Mouse (Mus musculus) spleen, postnatal 36 days (tissue): ENCODE measurements at regions not wholly inside any gene's neighbourhood (a gene's known extent, or its start where the extent isn't known, plus 50 kb on each side); places are given as distances from the start of the nearest gene placed in this dataset.
A peak's percentile ranks its signal among the peaks of the same experiment; 100 is the strongest.

Source experiments
- DNase-seq, 2 experiments: peaks; one replicate each; pipeline ENCODE4 v3.0.0; 2022; ENCODE audit warnings: low spot score in 2 of 2, mixed read lengths in 1 of 2

GRCm38 (mm10) chr3:61467158-61467557, 101.4 kb upstream of the B430305J03Rik start:
- DNase-seq: peak; percentile 4 to 13

GRCm38 (mm10) chr3:61466641-61467040, 100.9 kb upstream of the B430305J03Rik start:
- no peak for DNase-seq

GRCm38 (mm10) chr3:61460076-61460475, 94.3 kb upstream of the B430305J03Rik start:
- DNase-seq: no peak

GRCm38 (mm10) chr3:61456598-61456997, 90.8 kb upstream of the B430305J03Rik start:
- no peak for DNase-seq

- DNase-seq: no peak
These were observed 76.4 kb upstream of the B430305J03Rik start for GRCm38 (mm10) chr3:61442000-61442739.

GRCm38 (mm10) chr3:61441445-61441844, 75.7 kb upstream of the B430305J03Rik start:
- DNase-seq: no peak

GRCm38 (mm10) chr3:61428713-61429112, 63.0 kb upstream of the B430305J03Rik start:
- no peak for DNase-seq

- DNase-seq: no peak
These were observed 58.2 kb upstream of the B430305J03Rik start for GRCm38 (mm10) chr3:61423945-61424344.

GRCm38 (mm10) chr3:61419706-61420105, 54.0 kb upstream of the B430305J03Rik start:
- no peak for DNase-seq

- DNase-seq: no peak
These were observed 52.3 kb upstream of the B430305J03Rik start for GRCm38 (mm10) chr3:61418096-61418495.
